Mouse (Mus musculus): ENCODE results near the gene Ces3a. TPM values are rescaled to one million over a fixed set of nuclear protein-coding genes. Genes with fewer than 3 reads are reported as not detected.

Gene Ces3a
- polyA plus RNA-seq, 1 experiment: not detected

DNA sequence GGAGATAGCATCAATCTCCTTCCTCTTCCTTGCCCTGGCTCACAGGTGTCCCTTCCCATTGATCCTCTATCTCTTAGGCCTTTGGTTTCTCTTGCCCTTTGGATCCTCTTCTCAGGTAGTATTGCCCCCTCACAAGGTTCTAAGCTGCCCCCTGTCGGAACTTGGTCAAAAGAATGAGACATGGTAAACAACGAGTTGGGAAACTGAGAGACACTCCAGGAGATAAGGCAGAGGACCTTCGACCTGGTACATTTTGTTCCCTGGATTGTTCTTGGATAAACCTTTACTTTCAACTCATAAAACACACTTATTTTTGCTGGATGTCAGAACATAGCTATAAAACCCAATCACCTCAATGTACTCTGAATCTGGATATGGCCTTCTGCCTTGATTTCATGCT, 55.8 kb downstream of the Ces3a start:
- Histone ChIP-seq H3K36me3 (ENCODE audit: control insufficient read depth, insufficient read depth) (no peaks in the 10 kb centered on the region), H3ac (ENCODE audit: control insufficient read depth, insufficient read length, low read depth) (no peak overlapping the region), H3K4me3 (ENCODE audit: insufficient read depth, poor library complexity, severe bottlenecking) (no peak overlapping the region), H3K79me2 (ENCODE audit: control insufficient read depth, insufficient read depth) (no peaks in the 10 kb centered on the region), H3K27me3 (ENCODE audit: control insufficient read depth, insufficient read depth, insufficient read length) (no peaks in the 10 kb centered on the region), H3K79me3 (ENCODE audit: low read depth) (no peaks in the 10 kb centered on the region)
- no peak for TF ChIP-seq MYOG (IDR thresholded peaks at IDR 0.05; ENCODE audit: control insufficient read depth, extremely low read depth, insufficient read length)
- no peak for TF ChIP-seq FOSL1 (IDR thresholded peaks at IDR 0.05; ENCODE audit: insufficient read depth, low read length, poor library complexity, severe bottlenecking)
- TF ChIP-seq MAX (IDR thresholded peaks at IDR 0.05): no peak
- no peak for TF ChIP-seq USF1 (IDR thresholded peaks at IDR 0.05; ENCODE audit: low read depth)
- no peak for TF ChIP-seq CTCF (IDR thresholded peaks at IDR 0.05; ENCODE audit: control insufficient read depth, insufficient read depth, insufficient read length)
- no peak for TF ChIP-seq MYOD1 (IDR thresholded peaks at IDR 0.05; ENCODE audit: control insufficient read depth, insufficient read length, low read depth)
- no peak for TF ChIP-seq CEBPB (IDR thresholded peaks at IDR 0.05; ENCODE audit: low read depth)

Other genes starting within 250 kb of the Ces3a start
- gene Ces2b, start 217.0 kb upstream of the Ces3a start, polyA plus RNA-seq (2012; fragmentation: generic; extraction: Trizol): not detected
- gene Ces2c, start 201.5 kb upstream of the Ces3a start, polyA plus RNA-seq (2012; fragmentation: generic; extraction: Trizol): not detected
- gene Ces2e, start 122.3 kb upstream of the Ces3a start, polyA plus RNA-seq (2012; fragmentation: generic; extraction: Trizol): 0.08 TPM
- gene Ces2f, start 101.2 kb upstream of the Ces3a start, polyA plus RNA-seq (2012; fragmentation: generic; extraction: Trizol): 0.01 TPM
- gene Ces2g, start 86.9 kb upstream of the Ces3a start, polyA plus RNA-seq (2012; fragmentation: generic; extraction: Trizol): 0.08 TPM
- gene Ces2h, start 47.7 kb upstream of the Ces3a start, polyA plus RNA-seq (2012; fragmentation: generic; extraction: Trizol): not detected
- gene Ces3b, start 35.2 kb downstream of the Ces3a start, polyA plus RNA-seq (2012; fragmentation: generic; extraction: Trizol): not detected
- gene Ces4a, start 83.2 kb downstream of the Ces3a start, polyA plus RNA-seq (2012; fragmentation: generic; extraction: Trizol): not detected
- gene Cbfb, start 122.1 kb downstream of the Ces3a start, polyA plus RNA-seq (2012; fragmentation: generic; extraction: Trizol): 39.9 TPM
- gene D230025D16Rik, start 176.5 kb downstream of the Ces3a start, polyA plus RNA-seq (2012; fragmentation: generic; extraction: Trizol): 11.4 TPM
- 7.6 TPM for gene B3gnt9, start 206.6 kb downstream of the Ces3a start, polyA plus RNA-seq (2012; fragmentation: generic; extraction: Trizol)
- gene Tradd, start 216.0 kb downstream of the Ces3a start, polyA plus RNA-seq (2012; fragmentation: generic; extraction: Trizol): 27.3 TPM
- 7.6 TPM for gene Fbxl8, start 216.0 kb downstream of the Ces3a start, polyA plus RNA-seq (2012; fragmentation: generic; extraction: Trizol)
- gene Hsf4, start 221.2 kb downstream of the Ces3a start, polyA plus RNA-seq (2012; fragmentation: generic; extraction: Trizol): 3.4 TPM
- 9.8 TPM for gene Nol3, start 227.5 kb downstream of the Ces3a start, polyA plus RNA-seq (2012; fragmentation: generic; extraction: Trizol)
- 6.0 TPM for gene 4931428F04Rik, start 241.3 kb downstream of the Ces3a start, polyA plus RNA-seq (2012; fragmentation: generic; extraction: Trizol)
- 0.97 TPM for gene Exoc3l, start 247.5 kb downstream of the Ces3a start, polyA plus RNA-seq (2012; fragmentation: generic; extraction: Trizol)
- 59.5 TPM for gene E2f4, start 249.1 kb downstream of the Ces3a start, polyA plus RNA-seq (2012; fragmentation: generic; extraction: Trizol)

All from C2C12 (cell line).